Mouse (Mus musculus) small intestine, adult 2 months (tissue): ENCODE measurements around the gene Sytl1.

Experiments used
- CTCF ChIP-seq: fragments of 200-500 bp; IDR thresholded peaks from 2 replicates; pipeline ENCODE4 v1.5.1; 2012; ENCODE audit warnings: low read depth, mild to moderate bottlenecking, control low read depth, inconsistent platforms, low read length, moderate library complexity, mixed read lengths; ENCODE audit not compliant: insufficient replicate concordance, insufficient read length; ENCODE audit errors: extremely low read depth
- POLR2A ChIP-seq: fragments of 200-500 bp; IDR thresholded peaks from 2 replicates; pipeline ENCODE4 v1.6.1; 2012; ENCODE audit warnings: low read depth, mild to moderate bottlenecking, control low read depth, inconsistent platforms, low read length, moderate library complexity

DNA sequence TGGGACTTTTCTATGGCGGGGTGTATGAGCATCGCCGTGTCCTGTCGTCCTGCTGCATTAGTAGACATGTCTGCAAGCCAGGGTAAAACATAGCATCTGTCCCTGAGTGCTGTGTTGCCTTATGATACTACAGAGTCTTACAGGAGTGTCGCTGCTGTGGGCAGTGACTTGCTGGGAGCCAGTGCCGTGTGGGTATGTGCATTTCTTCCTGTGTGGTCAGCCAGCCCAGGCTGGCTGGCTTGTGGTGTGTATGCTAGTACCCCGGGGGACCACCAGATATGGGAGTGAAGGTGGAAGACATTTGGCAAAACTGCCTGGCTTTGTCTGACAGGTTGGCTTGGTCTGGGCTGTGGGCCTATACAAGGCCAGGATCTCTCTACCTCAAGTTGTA, 543 bp downstream of the Sytl1 start:
- TF ChIP-seq CTCF (no peak), POLR2A (no peak)
